13 mouse cellular contexts compared by ENCODE assay signal in genomic region chr8:92723947-92724346, GRCm38 (mm10). TPM values are rescaled to one million over a fixed set of nuclear protein-coding genes. Genes with fewer than 3 reads are reported as not detected.
A peak's percentile ranks its signal among the peaks of the same experiment; 100 is the strongest.
DNase-seq lines count a peak whose midpoint lies in the region; ATAC-seq and TF ChIP-seq lines count a peak whose summit lies in the region.
"Had no signal": no experiment of that assay in that cellular context is flagged by ENCODE, and none has a peak within 500 bp of the region (broad histone marks: within the 10 kb centered on the region; RNA-seq: fewer than 3 reads in every experiment).

No protein-coding gene starts in this region.

- H3K9ac ChIP-seq in midbrain, embryonic 11.5 days (ENCODE audit: low read length), result no peak overlapping the region
- H3K9ac ChIP-seq in midbrain, embryonic 15.5 days, result no peak overlapping the region
- no peak overlapping the region for H3K9ac ChIP-seq in heart, postnatal 0 days (replicated peaks; ENCODE audit: low read depth, low read length)
- no peak overlapping the region for H3K9ac ChIP-seq in neural tube, embryonic 12.5 days
- H3K9ac ChIP-seq: limb, embryonic 15.5 days had no signal

- no peaks in the 10 kb centered on the region for H3K36me3 ChIP-seq in midbrain, embryonic 11.5 days (ENCODE audit: control insufficient read depth, insufficient read depth, low read length)
- no peaks in the 10 kb centered on the region for H3K36me3 ChIP-seq in midbrain, embryonic 15.5 days (replicated peaks)
- no peaks in the 10 kb centered on the region for H3K36me3 ChIP-seq in heart, postnatal 0 days (replicated peaks; ENCODE audit: control insufficient read depth, insufficient read depth, low read length)
- H3K36me3 ChIP-seq in neural tube, embryonic 12.5 days, result no peaks in the 10 kb centered on the region
- H3K36me3 ChIP-seq: limb, embryonic 15.5 days had no signal

- H3K4me2 ChIP-seq in midbrain, embryonic 11.5 days, result no peak overlapping the region
- no peak overlapping the region for H3K4me2 ChIP-seq in midbrain, embryonic 15.5 days
- H3K4me2 ChIP-seq in heart, postnatal 0 days (ENCODE audit: low read depth, low read length), result no peak overlapping the region
- H3K4me2 ChIP-seq in neural tube, embryonic 12.5 days (replicated peaks), result no peak overlapping the region
- H3K4me2 ChIP-seq: limb, embryonic 15.5 days had no signal

- H3K9me3 ChIP-seq in midbrain, embryonic 11.5 days (ENCODE audit: control insufficient read depth, low read length), result no peaks in the 10 kb centered on the region
- H3K9me3 ChIP-seq in midbrain, embryonic 15.5 days, result no peaks in the 10 kb centered on the region
- no peaks in the 10 kb centered on the region for H3K9me3 ChIP-seq in heart, postnatal 0 days (replicated peaks; ENCODE audit: control insufficient read depth, low read length)
- no peaks in the 10 kb centered on the region for H3K9me3 ChIP-seq in neural tube, embryonic 12.5 days
- H3K9me3 ChIP-seq: limb, embryonic 15.5 days had no signal

- DNase-seq in midbrain, embryonic 11.5 days (ENCODE audit: low spot score, missing footprints), result peak; percentile 88
- DNase-seq in gastrocnemius, postnatal 14 days, result peak; percentile 31
- peak; percentile 45 for DNase-seq in heart, postnatal 0 days (ENCODE audit: low spot score)
- no peak for DNase-seq in frontal cortex, postnatal 14 days (ENCODE audit: low spot score in 2 of 2)
- DNase-seq: kidney, adult 18-20 months; layer of hippocampus, adult 9-11 months; thymus, postnatal 14 days had no signal

- ATAC-seq in midbrain, embryonic 11.5 days (ENCODE audit: low FRiP score), result 0 out of 2 replicates have a peak, but pooled peaks have one; percentile 37
- no peak for ATAC-seq in midbrain, embryonic 15.5 days (replicated peaks)
- ATAC-seq in heart, postnatal 0 days (ENCODE audit: insufficient read depth, low read depth), result peak; percentile 51; the same call in 1 of the 2 replicates
- peak; percentile 63; the same call in 1 of the 2 replicates for ATAC-seq in neural tube, embryonic 12.5 days (ENCODE audit: low FRiP score, low read depth)
- ATAC-seq in frontal cortex, adult (ENCODE audit: low TSS enrichment), result no peak
- ATAC-seq in CD4-positive, CD25-positive, alpha-beta regulatory T cell, adult 4 months, result no peak

- H3K4me1 ChIP-seq in midbrain, embryonic 11.5 days (ENCODE audit: control insufficient read depth, insufficient read depth, low read length), result peaks cover 20% of the 10 kb centered on the region
- peaks cover 24% of the 10 kb centered on the region for H3K4me1 ChIP-seq in midbrain, embryonic 15.5 days
- H3K4me1 ChIP-seq in heart, postnatal 0 days (ENCODE audit: control insufficient read depth, insufficient read depth), result no peaks in the 10 kb centered on the region
- H3K4me1 ChIP-seq in neural tube, embryonic 12.5 days, result peaks cover 24% of the 10 kb centered on the region; the same call in 1 of the 2 replicates
- H3K4me1 ChIP-seq: megakaryocyte, embryonic 14.5 days had no signal

- H3K4me3 ChIP-seq in midbrain, embryonic 11.5 days (ENCODE audit: low read depth, low read length), result no peak overlapping the region
- no peak overlapping the region for H3K4me3 ChIP-seq in midbrain, embryonic 15.5 days
- no peak overlapping the region for H3K4me3 ChIP-seq in heart, postnatal 0 days (ENCODE audit: low read depth, low read length)
- H3K4me3 ChIP-seq in neural tube, embryonic 12.5 days, result no peak overlapping the region
- H3K4me3 ChIP-seq: limb, embryonic 15.5 days; megakaryocyte, embryonic 14.5 days had no signal

- no peak for TF ChIP-seq CTCF in heart, postnatal 0 days (IDR thresholded peaks at IDR 0.05; ENCODE audit: low read depth)

- H3K27me3 ChIP-seq in midbrain, embryonic 11.5 days (ENCODE audit: control insufficient read depth, insufficient read depth, low read length), result no peaks in the 10 kb centered on the region
- no peaks in the 10 kb centered on the region for H3K27me3 ChIP-seq in midbrain, embryonic 15.5 days (replicated peaks)
- H3K27me3 ChIP-seq in heart, postnatal 0 days (ENCODE audit: control insufficient read depth, insufficient read depth, low read length), result peaks cover 4% of the 10 kb centered on the region; the same call in 1 of the 2 replicates
- no peaks in the 10 kb centered on the region for H3K27me3 ChIP-seq in neural tube, embryonic 12.5 days (replicated peaks)
- H3K27me3 ChIP-seq: megakaryocyte, embryonic 14.5 days had no signal

- intact Hi-C loops in gastrocnemius, postnatal 14 days (cut with DNase I; ENCODE audit: low total_unique reads), result no loop called here

- no peak overlapping the region for H3K27ac ChIP-seq in midbrain, embryonic 11.5 days (ENCODE audit: low read depth, low read length)
- no peak overlapping the region for H3K27ac ChIP-seq in midbrain, embryonic 15.5 days
- H3K27ac ChIP-seq in heart, postnatal 0 days (ENCODE audit: low read depth), result no peak overlapping the region
- H3K27ac ChIP-seq in neural tube, embryonic 12.5 days, result no peak overlapping the region
- H3K27ac ChIP-seq: limb, embryonic 15.5 days had no signal

- TF ChIP-seq EP300 in heart, postnatal 0 days (IDR thresholded peaks at IDR 0.05; ENCODE audit: low read depth), result no peak

- WGBS in midbrain, embryonic 11.5 days, result 40% methylated on average over 7 of the region's 7 CpGs
- 20% methylated on average over 7 of the region's 7 CpGs for WGBS in midbrain, embryonic 15.5 days
- 33% methylated on average over 7 of the region's 7 CpGs for WGBS in heart, postnatal 0 days
- 26% methylated on average over 7 of the region's 7 CpGs for WGBS in neural tube, embryonic 12.5 days

RNA-seq across cellular contexts. Expression of gene Irx6, which starts 49.9 kb away (rescaled TPM):
- polyA plus RNA-seq in midbrain, embryonic 11.5 days (2014; fragmentation: Nextera tagmentation; extraction: Ambion mirVana), result 2.3 and 2.6 TPM in 2 replicates
- polyA plus RNA-seq in midbrain, embryonic 15.5 days (2015; fragmentation: Nextera tagmentation; extraction: Ambion mirVana), result 5.6 and 6.9 TPM in 2 replicates
- not detected for total RNA-seq in gastrocnemius, postnatal 14 days (2021)
- not detected in 2 replicates for total RNA-seq in heart, postnatal 0 days (2014; rRNA removed; ENCODE audit: low replicate concordance)
- 0.07 and 0.08 TPM in 2 replicates for polyA plus RNA-seq in heart, postnatal 0 days (2015; fragmentation: Nextera tagmentation; extraction: Ambion mirVana)
- 1.4 and 2.2 TPM in 2 replicates for polyA plus RNA-seq in neural tube, embryonic 12.5 days (2016; fragmentation: Nextera tagmentation; extraction: Ambion mirVana)
- not detected for polyA plus RNA-seq in CD4-positive, CD25-positive, alpha-beta regulatory T cell, adult 4 months (2017; shearing (Covaris generic))

Comparison
In these comparisons a context has a peak if more than half of its experiments do, and no peak if none do; other contexts are left out.
1. ATAC-seq: peak in midbrain, embryonic 11.5 days (single experiment), heart, postnatal 0 days (single experiment) and neural tube, embryonic 12.5 days (single experiment); none in midbrain, embryonic 15.5 days (single experiment), frontal cortex, adult (single experiment) and CD4-positive, CD25-positive, alpha-beta regulatory T cell, adult 4 months (single experiment).
2. DNase-seq: peak in midbrain, embryonic 11.5 days (single experiment), gastrocnemius, postnatal 14 days (single experiment) and heart, postnatal 0 days (single experiment); none in frontal cortex, postnatal 14 days (0 of 2).